Mouse (Mus musculus) frontal cortex, postnatal 36 days (tissue): ENCODE data around the gene Esrp2.

Experiments used
- DNase-seq, 2 experiments: peaks; one replicate each; pipeline ENCODE4 v3.0.0; 2022; ENCODE audit warnings: low spot score in 2 of 2

The Esrp2 gene

GRCm38 (mm10) chr8:106123443-106123842 is 13.3 kb downstream of the Esrp2 start:
- no peak for DNase-seq

- no peak for DNase-seq
Observed at GRCm38 (mm10) chr8:106115897-106116296, 20.9 kb downstream of the Esrp2 start.

- DNase-seq = no peak
Observed at GRCm38 (mm10) chr8:106112514-106112913, 24.3 kb downstream of the Esrp2 start.

GRCm38 (mm10) chr8:106112041-106112440 is 24.7 kb downstream of the Esrp2 start:
- DNase-seq = no peak

- DNase-seq = no peak
Observed at GRCm38 (mm10) chr8:106108729-106109128, 28.0 kb downstream of the Esrp2 start.

- no peak for DNase-seq
Observed at GRCm38 (mm10) chr8:106108080-106108479, 28.7 kb downstream of the Esrp2 start.

GRCm38 (mm10) chr8:106106193-106106592 is 30.6 kb downstream of the Esrp2 start:
- DNase-seq = no peak

- DNase-seq = no peak
Observed at GRCm38 (mm10) chr8:106103888-106104287, 32.9 kb downstream of the Esrp2 start.

- DNase-seq = no peak
Observed at GRCm38 (mm10) chr8:106102321-106102720, 34.5 kb downstream of the Esrp2 start.
